Mouse (Mus musculus) lung, adult 2 months (tissue): ENCODE measurements around the gene Car10.

Source experiments
- CTCF ChIP-seq: fragments of 200-500 bp; IDR thresholded peaks from 2 replicates; pipeline ENCODE4 v1.5.1; 2011; ENCODE audit warnings: mild to moderate bottlenecking, low read length, control low read depth; ENCODE audit not compliant: insufficient read depth
- POLR2A ChIP-seq: fragments of 200-500 bp; IDR thresholded peaks from 2 replicates; pipeline ENCODE4 v1.6.1; 2011; ENCODE audit warnings: low read depth, mild to moderate bottlenecking, control low read depth, low read length, borderline replicate concordance; ENCODE audit errors: extremely low read depth

GRCm38 (mm10) chr11:93579626-93580025, 481.8 kb downstream of the Car10 start:
- TF ChIP-seq CTCF: no peak
- TF ChIP-seq POLR2A: no peak
